Mouse (Mus musculus) limb, embryonic 14.5 days (tissue): ENCODE data around the gene Slco3a1. TPM values are rescaled to one million over a fixed set of nuclear protein-coding genes. Genes with fewer than 3 reads are reported as not detected.
A peak's percentile ranks its signal among the peaks of the same experiment; 100 is the strongest.

ENCODE experiments used
- ATAC-seq: fragments of 200-750 bp; cut with Nextera tagmentation; 2 replicates; pipeline ENCODE4 v1.8.0; 2017; ENCODE audit warnings: low read depth, moderate number of reproducible peaks, moderate TSS enrichment; ENCODE audit not compliant: low FRiP score
- DNase-seq: peaks from one replicate; pipeline ENCODE4 v3.0.0-alpha.2; 2015; ENCODE audit warnings: low spot score
- H3K27ac ChIP-seq: fragments of 300-500 bp; sonication (generic); replicated peaks from 2 replicates; pipeline ENCODE4 v1.5.1; 2014; ENCODE audit warnings: low read depth, mild to moderate bottlenecking, low read length, moderate library complexity, mixed read lengths
- H3K27me3 ChIP-seq: fragments of 300-500 bp; sonication (generic); 2 replicates; pipeline ENCODE4 v1.6.1; 2014; ENCODE audit warnings: low read length, mixed read lengths; ENCODE audit not compliant: control insufficient read depth, insufficient read depth
- H3K36me3 ChIP-seq: fragments of 300-500 bp; sonication (generic); 2 replicates; pipeline ENCODE4 v1.6.1; 2014; ENCODE audit warnings: mild to moderate bottlenecking, low read length, moderate library complexity, mixed read lengths; ENCODE audit not compliant: control insufficient read depth, insufficient read depth
- H3K4me1 ChIP-seq: fragments of 300-500 bp; sonication (generic); 2 replicates; pipeline ENCODE4 v1.6.1; 2014; ENCODE audit warnings: antibody characterized with exemption, low read length, mixed read lengths; ENCODE audit not compliant: control insufficient read depth, insufficient read depth
- H3K4me2 ChIP-seq: fragments of 300-500 bp; sonication (generic); replicated peaks from 2 replicates; pipeline ENCODE4 v1.6.1; 2014; ENCODE audit warnings: low read depth, mild to moderate bottlenecking, low read length, moderate library complexity; ENCODE audit not compliant: severe bottlenecking
- H3K4me3 ChIP-seq: fragments of 300-500 bp; sonication (generic); replicated peaks from 2 replicates; pipeline ENCODE4 v1.5.1; 2014; ENCODE audit warnings: low read length
- H3K9ac ChIP-seq: fragments of 300-500 bp; sonication (generic); 2 replicates; pipeline ENCODE4 v1.6.1; 2014; ENCODE audit warnings: mild to moderate bottlenecking, low read depth, low read length, moderate library complexity; ENCODE audit not compliant: severe bottlenecking
- H3K9me3 ChIP-seq: fragments of 300-500 bp; sonication (generic); 2 replicates; pipeline ENCODE4 v1.6.1; 2016; ENCODE audit warnings: low read length; ENCODE audit not compliant: control insufficient read depth
- POLR2A ChIP-seq: fragments of 200-500 bp; IDR thresholded peaks from 2 replicates; pipeline ENCODE4 v1.8.0; 2012; ENCODE audit warnings: inconsistent platforms, mild to moderate bottlenecking, moderate library complexity, borderline replicate concordance; ENCODE audit not compliant: insufficient read depth, insufficient read length; ENCODE audit errors: extremely low read depth
- WGBS: fragments of 180-500 bp; shearing (Covaris S2); extraction: QIAGEN DNeasy Blood & Tissue Kit; methylation state at CpG from one replicate; pipeline ENCODE4 v1.1.7; 2014; 5-methylcytosine and 5-hydroxymethylcytosine counted together
- polyA plus RNA-seq, 2 experiments: library from polyadenylated mRNA; depleted of rRNA in 1 of 2; stranded (reverse) in 1 of 2; unstranded in 1 of 2; fragments of >200 nt; fragmentation: Nextera tagmentation in 1 of 2; extraction: Ambion mirVana in 1 of 2; gene quantifications; 2 replicates each; pipeline versions ENCODE4 v1.2.1 to v1.2.3; 2012 to 2014

The Slco3a1 gene
- 11.8 and 15.3 TPM in 2 replicates for polyA plus RNA-seq (2012; rRNA removed)
- polyA plus RNA-seq (2014; fragmentation: Nextera tagmentation; extraction: Ambion mirVana), result 11.6 and 12.2 TPM in 2 replicates

DNA sequence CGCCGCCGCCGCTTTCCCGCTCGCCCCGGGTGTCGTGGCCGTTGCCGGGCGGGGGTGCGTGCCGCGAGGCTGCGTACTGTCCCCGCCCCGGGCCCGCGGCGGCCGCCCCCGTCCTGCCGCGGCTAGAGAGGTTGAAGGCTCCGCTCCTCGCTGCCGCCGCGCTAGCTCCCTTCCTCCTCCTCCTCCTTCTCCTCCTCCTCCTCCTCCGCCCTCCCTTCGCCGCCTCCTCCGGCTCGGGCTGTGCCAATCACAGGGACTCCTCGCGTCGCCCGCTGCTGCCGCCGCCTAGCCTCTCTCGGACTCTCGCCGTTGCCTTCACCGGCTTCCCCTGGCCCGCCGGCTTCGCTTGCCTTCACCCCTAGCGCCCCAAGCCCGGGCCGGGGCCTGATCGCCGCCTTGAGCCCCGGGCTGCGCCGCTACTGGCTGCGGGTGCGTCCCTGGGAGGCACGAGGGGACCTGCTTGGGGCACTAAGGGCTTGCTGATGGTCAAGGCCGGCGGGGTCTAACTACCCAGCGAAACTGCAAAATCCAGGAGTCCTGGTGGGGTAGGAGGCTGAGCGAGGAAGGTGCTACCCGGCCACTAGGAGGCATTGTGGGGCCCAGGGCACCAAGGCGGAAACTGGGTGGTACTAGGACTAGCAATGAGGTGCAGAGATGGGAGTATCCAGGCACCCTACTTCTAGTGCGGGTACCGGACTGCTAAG is at the start of gene Slco3a1:
Gene Slco3a1 (minus strand): TSS at position 173 of the 704 bp plus-strand sequence.
- Histone ChIP-seq H3K4me1 (peaks cover 10% of the 10 kb centered on the region; the same call in 1 of the 2 replicates), H3K4me3 (peak within 1 kb of the TSS; percentile 71), H3K27me3 (peaks cover 12% of the 10 kb centered on the region), H3K27ac (peak within 1 kb of the TSS; percentile 6; the same call in 1 of the 2 replicates), H3K9ac (peak within 1 kb of the TSS; percentile 63), H3K36me3 (no peaks in the 10 kb centered on the region), H3K4me2 (peak within 1 kb of the TSS; percentile 79), H3K9me3 (no peaks in the 10 kb centered on the region)
- TF ChIP-seq POLR2A, result no peak
- WGBS, result 3% methylated on average over 45 of the region's 66 CpGs
- peak; percentile 42 for DNase-seq
- peak; percentile 75 for ATAC-seq

GRCm38 (mm10) chr7:74600996-74601395 is 46.4 kb upstream of the Slco3a1 start:
- H3K9ac ChIP-seq, result no peak overlapping the region
- no peak overlapping the region for H3K4me3 ChIP-seq
- 88% methylated on average over 5 of the region's 5 CpGs for WGBS
- H3K27ac ChIP-seq, result no peak overlapping the region
- no peak for DNase-seq
- H3K9me3 ChIP-seq, result no peaks in the 10 kb centered on the region
- H3K4me2 ChIP-seq, result no peak overlapping the region
- H3K27me3 ChIP-seq, result no peaks in the 10 kb centered on the region
- no peak for ATAC-seq
- no peak for TF ChIP-seq POLR2A
- no peaks in the 10 kb centered on the region for H3K36me3 ChIP-seq
- H3K4me1 ChIP-seq, result no peaks in the 10 kb centered on the region

- DNase-seq (no peak), ATAC-seq (no peak)
- WGBS, result 82% methylated on average over 1 of the region's 1 CpGs
- no peaks in the 10 kb centered on the region for H3K27me3 ChIP-seq
- no peaks in the 10 kb centered on the region for H3K9me3 ChIP-seq
- H3K4me2 ChIP-seq, result no peak overlapping the region
- no peak overlapping the region for H3K9ac ChIP-seq
- H3K4me3 ChIP-seq, result no peak overlapping the region
- H3K27ac ChIP-seq, result no peak overlapping the region
- H3K36me3 ChIP-seq, result no peaks in the 10 kb centered on the region
- no peaks in the 10 kb centered on the region for H3K4me1 ChIP-seq
- TF ChIP-seq POLR2A, result no peak
Observed at GRCm38 (mm10) chr7:74579411-74579810, 24.8 kb upstream of the Slco3a1 start.

- H3K4me1 ChIP-seq, result no peaks in the 10 kb centered on the region
- no peak overlapping the region for H3K4me3 ChIP-seq
- H3K9ac ChIP-seq, result no peak overlapping the region
- no peak for TF ChIP-seq POLR2A
- 72% methylated on average over 3 of the region's 3 CpGs for WGBS
- DNase-seq, result no peak
- H3K4me2 ChIP-seq, result no peak overlapping the region
- no peaks in the 10 kb centered on the region for H3K36me3 ChIP-seq
- ATAC-seq, result no peak
- no peaks in the 10 kb centered on the region for H3K9me3 ChIP-seq
- no peaks in the 10 kb centered on the region for H3K27me3 ChIP-seq
- no peak overlapping the region for H3K27ac ChIP-seq
Observed at GRCm38 (mm10) chr7:74575678-74576077, 21.1 kb upstream of the Slco3a1 start.

DNA sequence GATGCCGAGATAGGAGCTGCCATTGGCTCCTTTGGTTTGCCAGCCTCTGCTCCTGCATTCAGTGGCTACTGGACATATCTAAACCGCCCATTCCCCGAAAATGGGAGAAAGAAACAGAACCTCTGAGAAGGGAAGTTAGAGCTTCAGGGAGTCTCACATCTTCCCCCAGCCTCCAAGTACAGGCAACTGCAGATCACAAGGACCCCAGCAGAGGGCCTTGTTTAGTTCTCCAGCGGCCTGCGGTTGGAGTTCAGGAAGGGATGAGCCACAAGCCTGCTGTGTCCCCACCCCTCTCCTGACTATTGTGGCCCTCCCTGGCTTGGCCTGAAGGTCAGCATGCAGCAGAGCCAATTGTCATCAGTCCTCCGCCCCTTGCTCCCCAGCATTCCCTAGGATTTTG is 836 bp upstream of the Slco3a1 start:
- peaks cover 12% of the 10 kb centered on the region for H3K27me3 ChIP-seq
- H3K36me3 ChIP-seq, result no peaks in the 10 kb centered on the region
- peak overlapping the region; percentile 79 for H3K4me2 ChIP-seq
- peaks cover 10% of the 10 kb centered on the region; the same call in 1 of the 2 replicates for H3K4me1 ChIP-seq
- no peaks in the 10 kb centered on the region for H3K9me3 ChIP-seq
- H3K4me3 ChIP-seq, result peak overlapping the region; percentile 71
- no peak overlapping the region for H3K27ac ChIP-seq
- peak; percentile 36; the same call in 1 of the 2 replicates for ATAC-seq
- 18% methylated on average over 6 of the region's 6 CpGs for WGBS
- no peak for TF ChIP-seq POLR2A
- DNase-seq, result peak; percentile 61
- peak overlapping the region; percentile 63; the same call in 1 of the 2 replicates for H3K9ac ChIP-seq
